Mouse (Mus musculus) adipocyte (in vitro differentiated cells): ENCODE measurements around the gene Chst11.
A peak's percentile ranks its signal among the peaks of the same experiment; 100 is the strongest.

Source experiments
- DNase-seq: peaks from one replicate; pipeline ENCODE4 v3.0.0-alpha.2; 2016; ENCODE audit warnings: low spot score

The Chst11 gene

DNA sequence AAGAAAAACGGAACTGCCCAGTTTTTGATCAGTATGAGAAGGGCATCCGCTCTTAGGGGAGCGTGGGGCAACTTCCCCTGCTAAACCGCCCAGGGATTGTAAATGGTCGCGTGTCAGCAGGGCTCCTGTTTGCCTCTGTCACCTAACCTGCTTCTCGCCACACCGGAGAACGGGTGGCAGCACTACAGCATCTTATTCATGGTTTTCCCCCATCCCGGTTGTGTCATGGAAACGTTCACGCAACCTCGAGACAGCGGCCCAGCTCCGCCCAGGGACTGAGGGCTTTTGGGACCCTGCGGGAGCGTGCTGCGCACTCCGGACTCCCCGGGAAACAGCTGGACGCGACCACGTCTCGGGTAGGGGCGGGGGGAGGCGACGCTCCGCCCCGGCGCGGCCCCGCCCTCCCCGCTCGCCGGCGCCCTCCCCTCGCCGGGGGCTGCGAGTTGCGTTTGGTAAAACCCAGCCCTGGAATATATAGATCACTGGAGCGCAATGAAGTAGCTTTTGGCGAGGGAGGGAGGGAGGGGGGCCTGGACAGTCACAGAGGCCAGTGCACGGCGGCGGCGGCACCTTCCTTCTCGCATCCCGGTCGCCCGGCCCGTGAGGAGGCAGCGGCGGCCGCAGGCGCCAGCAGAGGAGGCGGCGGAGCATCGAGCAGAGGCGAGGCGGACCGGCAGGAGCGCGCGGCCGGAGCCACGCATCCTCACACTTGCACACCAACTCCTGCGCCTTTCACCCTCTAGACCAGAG lies at the start of gene Chst11:
Gene Chst11 (plus strand): TSS at position 549 of the 750 bp plus-strand sequence.
- DNase-seq, result peak; percentile 66

DNA sequence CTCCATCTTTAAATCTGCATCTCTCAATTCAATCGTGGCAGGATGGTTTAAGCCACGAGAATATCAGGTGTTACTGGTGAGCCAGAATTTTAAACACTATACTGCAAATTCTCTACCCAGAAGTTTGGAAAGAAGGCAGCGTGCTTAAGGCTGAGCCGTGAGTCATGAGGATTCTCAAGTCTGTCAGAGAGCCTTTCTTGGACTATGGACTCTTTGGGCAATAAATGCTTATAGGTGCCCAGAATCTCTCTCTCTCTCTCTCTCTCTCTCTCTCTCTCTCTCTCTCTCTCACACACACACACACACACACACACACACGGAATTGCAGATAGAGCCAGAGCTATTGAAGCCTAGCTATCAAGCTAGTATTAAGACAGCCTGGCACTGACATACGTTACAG lies 49.5 kb upstream of the Chst11 start:
- no peak for DNase-seq

GRCm38 (mm10) chr10:82953415-82953814 lies 31.9 kb upstream of the Chst11 start:
- no peak for DNase-seq

DNA sequence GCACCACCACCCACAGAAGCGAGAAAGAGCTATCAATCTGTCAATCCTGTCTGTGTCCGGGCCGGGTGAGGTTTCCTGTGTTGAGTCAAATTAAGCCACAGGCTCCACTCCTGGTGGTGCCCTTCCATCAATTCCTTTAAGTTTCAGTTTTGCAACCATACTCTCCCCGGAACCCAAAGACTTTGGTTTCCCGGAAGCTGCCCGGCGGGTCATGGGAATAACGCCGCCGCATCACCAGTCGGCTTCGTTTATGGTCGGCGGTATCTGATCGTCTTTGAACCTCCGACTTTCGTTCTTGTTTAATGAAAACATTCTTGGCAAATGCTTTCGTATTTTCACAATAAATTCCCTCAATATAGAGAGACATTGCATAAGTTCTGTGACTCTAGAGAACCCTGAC lies 30.2 kb upstream of the Chst11 start:
- peak; percentile 26 for DNase-seq

DNA sequence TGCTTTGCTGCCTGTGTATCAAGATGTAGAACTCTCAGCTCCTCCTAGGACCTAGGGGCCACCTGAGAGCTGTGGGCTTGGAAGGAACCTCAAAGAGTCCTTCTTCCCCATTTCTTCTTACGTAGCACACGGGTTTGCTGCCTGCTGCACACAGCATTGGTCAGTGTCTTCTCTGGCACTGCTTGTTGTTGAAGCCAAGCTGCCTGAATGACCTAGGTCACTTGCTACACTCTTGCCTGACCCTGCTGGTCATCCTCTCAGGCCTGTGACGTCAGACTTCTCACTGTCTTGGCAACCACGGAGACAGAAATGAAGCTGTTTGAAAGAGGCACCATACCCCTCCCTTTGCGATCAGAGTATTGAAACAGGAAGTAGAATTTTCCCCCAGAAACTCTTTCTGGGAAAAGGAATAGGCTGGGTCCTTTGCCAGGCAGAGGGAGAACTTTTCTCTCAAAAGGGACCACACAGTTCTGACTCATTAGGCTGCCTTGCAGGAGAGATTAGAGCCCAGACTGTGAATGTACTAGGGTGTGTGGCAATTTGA lies 27.0 kb upstream of the Chst11 start:
- DNase-seq, result peak; percentile 48

DNA sequence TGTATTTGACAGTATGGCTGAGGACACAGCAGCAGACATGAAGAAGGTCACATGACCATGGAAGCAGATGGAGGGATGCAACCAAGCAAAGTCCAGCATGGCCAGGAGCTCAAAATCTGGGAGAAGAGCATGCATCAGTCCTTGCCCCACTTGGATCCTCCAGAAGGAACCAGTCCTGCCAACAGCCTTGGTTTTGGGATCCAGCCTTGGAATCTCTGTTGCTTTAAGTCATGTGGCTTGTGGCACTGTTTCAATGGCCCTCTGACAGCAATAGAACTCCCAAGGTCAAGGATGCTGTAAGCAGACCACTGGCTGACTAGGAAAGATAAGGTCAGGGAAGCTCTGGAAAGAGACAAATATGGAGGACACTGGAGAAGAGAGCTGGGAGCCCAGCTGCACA lies 26.0 kb upstream of the Chst11 start:
- DNase-seq, result peak; percentile 87

GRCm38 (mm10) chr10:82961302-82961701 lies 24.0 kb upstream of the Chst11 start:
- no peak for DNase-seq

GRCm38 (mm10) chr10:82962018-82962417 lies 23.3 kb upstream of the Chst11 start:
- DNase-seq, result no peak

GRCm38 (mm10) chr10:82962472-82963020 lies 22.8 kb upstream of the Chst11 start:
- no peak for DNase-seq

- no peak for DNase-seq
These were observed 20.8 kb upstream of the Chst11 start for GRCm38 (mm10) chr10:82964491-82964890.

- DNase-seq, result no peak
These were observed 18.6 kb upstream of the Chst11 start for GRCm38 (mm10) chr10:82966672-82967071.

DNA sequence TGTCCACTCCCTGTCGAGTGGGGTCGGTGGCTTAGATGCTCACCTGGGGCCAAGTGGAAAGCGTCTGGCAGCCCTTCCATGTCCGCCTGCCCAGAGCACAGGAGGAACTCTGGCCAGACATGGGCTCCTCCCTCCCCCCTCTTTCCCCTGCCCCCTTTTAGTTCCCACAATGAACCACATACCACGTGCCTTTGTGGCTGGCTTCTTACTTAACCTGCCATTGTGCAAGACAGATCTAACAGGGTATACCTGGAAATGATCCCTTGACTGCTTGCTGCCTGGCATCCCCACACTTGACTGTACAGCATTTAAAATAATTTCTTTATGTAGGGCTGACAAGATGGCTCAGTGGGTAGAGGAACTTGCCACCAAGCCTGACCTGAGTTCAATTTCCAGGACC lies 15.7 kb upstream of the Chst11 start:
- no peak for DNase-seq

GRCm38 (mm10) chr10:82971549-82971948 lies 13.7 kb upstream of the Chst11 start:
- no peak for DNase-seq

GRCm38 (mm10) chr10:82974201-82974600 lies 11.1 kb upstream of the Chst11 start:
- no peak for DNase-seq

- DNase-seq, result no peak
These were observed 10.6 kb upstream of the Chst11 start for GRCm38 (mm10) chr10:82974627-82975177.

DNA sequence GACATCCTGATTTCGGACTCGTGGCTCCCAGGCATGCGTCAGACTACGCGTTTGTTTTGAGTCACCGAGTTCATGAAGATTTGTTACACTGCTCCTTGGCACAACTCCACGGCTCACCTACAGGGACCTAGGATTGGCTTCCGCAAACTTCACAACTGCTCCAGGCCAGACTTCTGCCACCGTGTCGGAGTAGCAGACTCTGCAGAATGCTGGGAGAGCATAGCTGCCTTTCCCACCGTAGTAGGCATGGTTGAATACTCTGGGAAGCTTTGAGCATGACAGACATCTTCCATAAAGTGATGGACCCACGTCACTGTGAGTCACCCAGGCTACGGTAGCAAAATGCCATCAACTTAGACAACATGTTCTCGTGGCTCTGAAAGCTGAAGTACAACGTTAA lies 9.5 kb upstream of the Chst11 start:
- no peak for DNase-seq

- no peak for DNase-seq
These were observed 3.0 kb upstream of the Chst11 start for GRCm38 (mm10) chr10:82982286-82982685.

- DNase-seq, result peak; percentile 63
These were observed 418 bp downstream of the Chst11 start for GRCm38 (mm10) chr10:82985700-82986131.

DNA sequence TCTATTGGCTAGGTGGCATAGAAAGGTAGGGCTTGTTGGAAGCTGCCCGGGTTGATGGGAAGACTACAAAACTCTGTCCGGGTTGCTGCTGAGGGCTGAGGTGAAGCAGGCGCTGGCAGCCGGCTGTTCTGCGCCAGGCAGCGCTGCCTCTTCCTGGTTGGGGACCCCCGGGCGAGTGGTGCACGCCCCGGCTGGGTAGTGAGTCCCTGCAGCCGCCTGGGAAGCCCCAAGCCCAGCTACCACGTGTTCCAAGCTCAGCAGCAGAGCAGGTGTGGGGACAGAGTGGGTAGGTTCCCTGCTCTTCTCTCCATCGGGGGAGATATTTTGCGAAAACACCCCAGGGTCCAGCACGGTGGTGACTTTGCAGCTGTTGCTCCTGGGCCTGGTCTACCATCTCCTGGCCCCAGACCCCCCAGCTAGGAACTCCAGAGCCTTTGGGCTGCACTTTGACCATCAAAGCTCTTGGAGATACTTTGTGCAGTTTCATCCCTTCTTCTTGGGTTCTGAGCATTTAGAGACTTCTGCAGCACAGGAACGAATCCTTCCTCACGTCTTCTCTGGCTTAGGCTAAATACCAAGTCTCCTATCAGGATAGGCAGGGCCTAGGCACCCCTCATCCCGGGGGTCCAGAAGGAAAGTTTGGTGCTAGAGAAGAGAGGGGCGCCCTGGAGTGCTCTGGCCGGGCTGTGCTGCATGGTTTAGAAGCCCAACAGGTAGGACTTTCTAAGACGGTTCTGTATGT lies 1.1 kb downstream of the Chst11 start:
- DNase-seq, result peak; percentile 22

DNA sequence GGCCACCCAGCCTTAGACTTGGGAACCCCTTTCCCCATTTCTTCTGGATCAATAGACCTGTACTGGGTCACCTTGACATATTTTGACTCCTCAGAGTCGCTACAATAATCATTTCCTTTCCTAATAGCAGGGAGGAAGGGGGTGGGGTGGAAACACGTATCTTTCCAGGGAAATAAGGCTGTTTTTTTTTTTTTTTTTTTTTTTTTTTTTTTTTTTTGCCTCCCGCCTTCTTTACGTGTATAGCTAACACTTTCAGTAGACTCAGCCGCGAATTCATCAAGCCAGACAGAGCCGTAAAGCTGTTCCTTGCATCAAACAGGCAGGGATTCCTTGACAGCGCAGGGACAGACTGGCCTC lies 1.7 kb downstream of the Chst11 start:
- no peak for DNase-seq

DNA sequence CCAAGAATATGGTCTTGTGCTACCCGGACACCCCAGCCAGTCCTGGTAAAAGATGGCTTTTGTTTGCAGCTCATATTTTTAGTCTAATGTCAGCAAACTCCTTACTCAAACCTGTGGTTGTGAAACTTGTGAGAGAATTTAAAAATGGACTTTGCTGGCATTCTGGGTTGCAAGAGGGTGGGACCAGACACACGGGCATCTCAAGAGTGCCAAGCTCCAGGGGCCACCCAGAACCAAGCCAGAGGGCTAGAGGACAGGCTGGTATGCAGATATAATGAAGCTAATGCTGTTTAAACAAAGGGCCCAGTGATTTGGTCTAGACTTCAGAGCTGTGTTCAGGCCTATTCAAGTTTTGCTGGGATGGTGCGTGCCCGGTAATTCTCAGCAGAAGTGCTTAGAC lies 2.1 kb downstream of the Chst11 start:
- peak; percentile 34 for DNase-seq

- DNase-seq, result no peak
These were observed 4.2 kb downstream of the Chst11 start for GRCm38 (mm10) chr10:82989418-82990025.
